16 mouse cellular contexts compared by ENCODE assay signal in the genomic region with DNA sequence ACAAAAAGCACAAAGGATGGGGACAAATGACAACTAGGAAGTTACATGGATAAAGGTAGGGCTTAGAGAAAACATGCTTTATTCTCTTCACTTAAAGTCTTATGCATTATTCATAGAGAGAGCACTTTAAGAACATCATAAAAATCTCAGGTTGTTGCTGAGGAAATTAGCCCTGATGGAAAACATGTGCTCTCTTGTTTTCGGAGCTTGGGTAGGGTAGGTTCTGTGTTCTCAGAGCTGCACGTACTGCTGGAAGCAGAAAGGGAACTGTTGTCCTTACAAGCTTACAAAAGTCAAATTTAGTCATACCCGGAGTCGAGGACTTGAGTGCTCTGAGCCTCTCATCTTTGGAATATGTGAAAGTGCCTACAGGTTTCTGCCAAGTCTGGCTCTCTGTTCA.
"Had no signal": no experiment of that assay in that cellular context is flagged by ENCODE, and none has a peak within 500 bp of the region (broad histone marks: within the 10 kb centered on the region; RNA-seq: fewer than 3 reads in every experiment).

No protein-coding gene starts in this region.

- H3K4me1 ChIP-seq: liver, embryonic 13.5 days; liver, embryonic 15.5 days; midbrain, embryonic 12.5 days; midbrain, embryonic 15.5 days; neural tube, embryonic 13.5 days; neural tube, embryonic 15.5 days; stomach, embryonic 15.5 days had no signal

- H3K9me3 ChIP-seq: liver, embryonic 13.5 days; liver, embryonic 15.5 days; lung, embryonic 15.5 days; midbrain, embryonic 12.5 days; midbrain, embryonic 15.5 days; neural tube, embryonic 13.5 days; neural tube, embryonic 15.5 days; stomach, embryonic 15.5 days had no signal

- ATAC-seq: liver, postnatal 0 days; midbrain, embryonic 15.5 days had no signal

- H3K27ac ChIP-seq: liver, embryonic 13.5 days; liver, embryonic 15.5 days; lung, embryonic 15.5 days; midbrain, embryonic 12.5 days; midbrain, embryonic 15.5 days; neural tube, embryonic 13.5 days; neural tube, embryonic 15.5 days; stomach, embryonic 15.5 days; stomach, postnatal 0 days had no signal

- H3K4me3 ChIP-seq: liver, embryonic 13.5 days; liver, embryonic 15.5 days; lung, embryonic 15.5 days; midbrain, embryonic 12.5 days; midbrain, embryonic 15.5 days; neural tube, embryonic 13.5 days; neural tube, embryonic 15.5 days; stomach, embryonic 15.5 days had no signal

- DNase-seq: liver, embryonic 13.5 days; liver, postnatal 0 days; lung, adult 2 months; lung, postnatal 10 days; lung, postnatal 4 days; right cerebral cortex, postnatal 14 days; thymus, adult 2 months; thymus, postnatal 36 days had no signal

- H3K36me3 ChIP-seq: liver, embryonic 13.5 days; liver, embryonic 15.5 days; lung, embryonic 15.5 days; midbrain, embryonic 12.5 days; midbrain, embryonic 15.5 days; neural tube, embryonic 13.5 days; neural tube, embryonic 15.5 days; stomach, embryonic 15.5 days had no signal

- H3K9ac ChIP-seq: liver, embryonic 13.5 days; liver, embryonic 15.5 days; liver, postnatal 0 days; lung, embryonic 15.5 days; midbrain, embryonic 12.5 days; midbrain, embryonic 15.5 days; neural tube, embryonic 13.5 days; neural tube, embryonic 15.5 days; stomach, embryonic 15.5 days had no signal

- H3K27me3 ChIP-seq: liver, embryonic 13.5 days; liver, embryonic 15.5 days; lung, embryonic 15.5 days; midbrain, embryonic 12.5 days; midbrain, embryonic 15.5 days; neural tube, embryonic 13.5 days; neural tube, embryonic 15.5 days; stomach, embryonic 15.5 days had no signal

- H3K4me2 ChIP-seq: liver, embryonic 13.5 days; liver, embryonic 15.5 days; lung, embryonic 15.5 days; midbrain, embryonic 12.5 days; midbrain, embryonic 15.5 days; neural tube, embryonic 13.5 days; neural tube, embryonic 15.5 days; stomach, embryonic 15.5 days had no signal
